Mouse (Mus musculus) erythroblast, adult 5-6 weeks (primary cell): Measurements from ENCODE around the gene Btaf1. TPM values are rescaled to one million over a fixed set of nuclear protein-coding genes. Genes with fewer than 3 reads are reported as not detected.

ENCODE experiments used
- ATAC-seq: replicated peaks from 2 replicates; pipeline ENCODE4 v1.8.0; 2016; ENCODE audit warnings: moderate number of reproducible peaks, mild to moderate bottlenecking, moderate TSS enrichment, inconsistent platforms; ENCODE audit not compliant: poor library complexity, low FRiP score, severe bottlenecking
- total RNA-seq, 2 experiments: library from RNA; stranded (forward) in 1 of 2; stranded (reverse) in 1 of 2; fragments of 150-400 nt in 1 of 2; fragments of 200-764, 138-1000 nt in 1 of 2; gene quantifications; 2 replicates each; pipeline versions ENCODE4 v1.2.3 to v1.2.4; 2015 to 2017; ENCODE audit warnings: low replicate concordance in 2 of 2

Gene Btaf1
- total RNA-seq, 2 experiments from 2014 or later: 43.6 to 117 TPM

DNA sequence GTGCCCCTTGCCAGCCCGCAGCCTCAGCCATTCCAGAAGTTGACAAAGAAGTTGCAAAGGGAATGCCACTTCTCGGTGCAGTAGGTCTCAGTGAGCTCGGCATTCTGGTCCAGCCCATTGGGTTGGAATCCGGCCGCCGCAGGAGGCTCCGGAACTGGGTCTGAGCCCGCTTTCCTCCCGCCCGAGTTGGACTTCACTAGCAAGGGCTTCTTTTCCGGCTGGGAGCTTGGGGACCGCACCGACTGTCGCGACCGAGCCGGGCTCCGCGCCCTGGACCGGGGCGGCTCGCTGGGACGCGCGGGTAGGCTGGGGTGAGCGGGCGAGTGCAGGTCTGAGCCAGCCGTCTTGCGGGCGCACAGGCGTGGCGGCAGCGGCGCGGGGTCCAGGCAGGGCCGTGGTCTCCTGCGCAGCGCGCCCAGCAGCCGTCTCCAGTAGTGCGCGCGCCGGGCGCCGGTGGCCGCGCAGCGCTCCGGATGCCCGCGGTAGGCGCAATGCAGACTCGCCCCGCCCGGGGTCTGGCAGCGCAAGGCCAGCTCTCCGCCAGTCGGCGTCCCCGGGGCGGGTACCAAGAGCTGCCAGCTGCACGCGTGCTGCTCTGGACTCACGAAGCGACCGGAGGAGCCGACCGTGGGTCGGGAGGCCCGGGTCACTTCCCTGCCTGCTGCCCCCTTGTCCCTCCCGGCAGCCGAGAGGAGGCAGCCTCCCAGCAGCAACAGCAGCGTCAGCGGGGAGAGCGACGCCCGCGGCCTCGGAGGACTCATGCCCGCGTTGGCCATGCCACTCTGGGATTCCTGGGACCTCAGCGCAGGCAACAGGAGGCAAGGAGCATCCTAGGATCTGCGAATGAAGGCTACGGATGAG is 7.2 kb upstream of the Btaf1 start:
- peak; percentile 53 for ATAC-seq

DNA sequence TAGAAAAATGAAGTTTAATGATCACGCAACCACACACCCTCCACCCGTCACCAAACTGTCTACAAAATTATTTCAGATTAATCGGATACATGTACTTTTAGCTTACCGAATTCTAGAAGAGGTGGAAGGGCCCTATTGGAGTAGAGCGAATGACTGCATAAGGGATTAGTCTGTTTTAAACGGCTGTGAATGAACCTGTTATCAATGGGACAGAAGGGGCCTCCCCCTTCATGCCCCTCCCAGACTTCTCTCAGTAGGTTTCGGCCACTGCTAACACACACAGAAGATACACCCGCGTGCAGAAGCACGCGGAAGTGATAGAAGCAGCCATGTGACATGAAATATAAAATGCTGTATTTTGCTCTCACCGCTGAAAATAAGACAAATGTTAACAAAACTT is 6.4 kb upstream of the Btaf1 start, which contains the start of gene Fgfbp3:
TSS of gene Fgfbp3 (minus strand) at position 150 of the 400 bp plus-strand sequence.
- no peak for ATAC-seq

DNA sequence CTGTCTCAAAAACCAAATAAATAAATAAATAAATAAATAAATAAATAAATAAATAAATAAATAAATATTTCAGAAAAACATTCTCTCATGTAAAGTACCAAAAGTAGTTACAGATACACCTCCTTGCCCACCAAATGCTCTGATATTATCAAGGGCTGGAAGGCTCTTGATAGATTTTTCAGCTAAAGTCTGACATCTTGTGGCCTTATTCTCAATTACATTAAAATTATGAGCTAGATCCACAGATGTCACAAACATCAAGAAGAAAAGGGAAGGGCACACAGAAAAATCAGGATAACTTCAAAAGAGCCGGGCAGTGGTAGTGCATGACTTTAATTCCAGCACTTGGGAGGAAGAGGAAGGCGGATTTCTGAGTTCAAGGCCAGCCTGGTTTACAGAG is 3.9 kb upstream of the Btaf1 start:
- ATAC-seq: no peak

DNA sequence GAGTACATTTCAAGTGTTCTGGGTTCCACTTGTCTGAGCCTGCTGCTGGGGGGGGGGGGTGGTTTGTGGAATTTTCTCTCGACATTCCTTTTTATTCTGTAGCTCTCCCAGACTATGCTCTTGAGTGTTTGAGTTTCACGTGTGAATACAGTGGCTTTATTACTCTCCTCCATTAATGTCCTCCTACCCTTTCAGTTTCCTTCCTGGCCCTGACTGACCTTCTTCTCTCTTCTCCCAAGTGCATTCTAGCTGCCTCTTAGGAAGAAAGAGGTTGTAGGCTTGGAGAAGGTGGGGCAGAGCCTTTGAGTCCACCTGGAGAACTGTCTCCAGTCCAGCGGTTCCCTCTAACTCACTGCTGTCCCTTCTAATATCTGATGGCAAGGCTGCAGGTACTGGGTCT is 2.9 kb upstream of the Btaf1 start:
- ATAC-seq: no peak

DNA sequence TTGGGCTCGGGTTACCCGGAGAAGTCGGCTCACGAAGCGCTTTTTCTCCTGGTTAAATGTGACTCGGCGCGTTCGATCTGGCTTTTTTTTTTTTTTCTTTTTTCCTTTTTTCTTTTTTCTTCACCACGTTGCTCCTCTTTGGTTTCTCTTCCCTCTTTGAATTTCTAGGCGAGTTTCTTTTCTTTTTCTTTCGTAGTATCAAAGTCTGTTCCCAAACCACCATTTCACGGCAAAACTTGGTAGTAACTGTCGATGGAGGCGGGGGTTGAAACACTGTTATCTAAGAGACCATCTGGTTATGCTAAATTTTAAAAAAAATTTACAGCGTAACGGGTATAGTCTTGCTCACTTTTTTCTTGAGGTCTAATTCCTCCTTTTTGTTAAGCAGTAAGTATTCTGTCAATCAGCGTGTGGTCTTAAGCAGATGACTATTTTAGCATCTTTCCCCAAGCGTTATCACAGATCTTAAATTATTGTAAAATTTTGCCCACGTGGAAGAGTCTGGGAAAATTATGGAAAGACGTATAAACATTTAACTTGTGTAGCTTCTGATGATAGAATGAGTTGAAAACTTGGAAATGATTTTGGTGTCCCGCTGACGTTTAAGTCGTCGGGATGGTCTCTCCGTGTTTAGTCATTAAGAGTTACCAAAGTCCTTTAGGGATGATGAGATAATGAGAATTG is 816 bp downstream of the Btaf1 start:
- ATAC-seq: peak; percentile 61

DNA sequence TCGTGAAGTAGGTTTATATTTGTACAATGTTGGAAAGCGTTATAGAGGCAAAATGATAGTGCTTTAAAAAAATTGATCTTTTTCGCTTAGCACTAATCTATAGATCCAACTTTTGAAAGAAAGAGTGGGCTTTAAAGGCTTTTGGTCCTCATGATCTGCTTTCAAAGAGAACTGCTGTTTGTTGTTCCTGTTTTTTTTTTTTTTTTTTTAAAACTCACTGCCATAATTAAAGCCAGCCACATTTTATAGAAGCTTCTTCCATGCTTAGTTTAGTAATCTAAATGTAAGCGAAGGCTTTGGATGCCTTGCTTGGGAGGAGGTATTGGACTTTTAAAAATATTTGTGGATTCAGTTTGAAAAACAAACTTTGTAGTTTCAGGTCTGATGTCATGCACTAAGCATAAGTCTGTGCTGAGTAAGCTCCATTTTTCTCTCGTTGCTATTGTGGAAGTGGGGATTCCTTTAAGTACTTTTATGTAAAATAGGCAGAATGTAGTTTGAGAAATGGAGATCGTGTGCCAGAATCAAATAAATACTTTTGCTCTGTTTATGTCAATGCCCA is 2.0 kb downstream of the Btaf1 start:
- ATAC-seq: no peak

DNA sequence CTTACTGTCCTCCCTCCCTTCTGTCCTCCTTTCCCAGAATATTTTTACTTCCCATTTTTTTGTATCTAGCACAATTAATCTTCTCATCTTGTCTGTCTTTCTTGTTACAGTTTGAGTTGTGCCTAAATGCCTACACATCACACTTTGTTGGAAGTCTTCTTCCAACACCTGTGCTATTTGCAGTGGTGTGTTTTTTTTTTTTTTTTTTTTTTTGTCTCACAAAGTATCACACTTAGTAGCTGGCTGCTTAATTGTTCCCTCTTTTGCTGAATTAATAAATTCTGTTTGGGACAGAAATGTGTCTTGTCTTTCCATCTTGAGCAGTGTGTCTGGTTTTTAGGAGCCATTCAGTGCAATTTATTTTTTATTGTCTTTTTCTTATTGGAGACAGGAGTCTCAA is 3.9 kb downstream of the Btaf1 start:
- ATAC-seq: no peak

DNA sequence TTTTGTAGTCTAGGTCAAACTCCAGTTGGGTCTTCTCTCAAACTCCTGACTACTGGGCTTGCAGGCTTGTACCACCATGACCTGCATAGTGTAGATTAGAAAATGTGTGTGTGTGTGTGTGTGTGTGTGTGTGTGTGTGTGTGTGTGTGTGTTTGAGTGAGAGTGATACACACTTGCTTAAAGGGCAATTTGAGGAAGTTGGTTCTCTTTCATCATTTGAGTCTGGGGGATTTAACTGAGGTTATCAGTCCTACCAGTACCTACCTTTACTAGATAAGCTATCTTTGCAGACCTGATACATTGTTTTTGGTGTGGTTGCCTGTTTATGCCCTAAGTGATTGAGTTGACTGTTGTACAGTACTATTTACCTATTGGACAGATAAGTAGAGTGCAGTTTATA is 6.2 kb downstream of the Btaf1 start:
- no peak for ATAC-seq

DNA sequence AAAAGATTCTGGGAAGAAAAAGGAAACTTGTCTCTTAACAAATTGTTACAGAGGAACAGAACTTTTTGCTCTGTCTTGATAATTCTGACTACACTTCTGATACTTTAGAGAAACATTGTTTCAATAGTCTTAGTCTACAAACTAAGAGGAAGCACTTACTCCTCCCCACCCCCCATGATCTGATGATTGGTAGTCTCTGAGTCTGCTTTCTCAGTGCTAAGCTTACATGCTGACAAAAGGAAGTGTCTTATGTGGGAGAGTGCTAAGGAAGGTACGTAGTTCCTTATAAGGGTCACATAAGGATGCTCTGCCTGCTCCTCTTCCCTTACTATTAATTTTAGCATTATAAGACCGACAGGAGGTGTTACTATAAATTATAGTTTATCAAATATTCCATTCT is 6.7 kb downstream of the Btaf1 start:
- no peak for ATAC-seq

DNA sequence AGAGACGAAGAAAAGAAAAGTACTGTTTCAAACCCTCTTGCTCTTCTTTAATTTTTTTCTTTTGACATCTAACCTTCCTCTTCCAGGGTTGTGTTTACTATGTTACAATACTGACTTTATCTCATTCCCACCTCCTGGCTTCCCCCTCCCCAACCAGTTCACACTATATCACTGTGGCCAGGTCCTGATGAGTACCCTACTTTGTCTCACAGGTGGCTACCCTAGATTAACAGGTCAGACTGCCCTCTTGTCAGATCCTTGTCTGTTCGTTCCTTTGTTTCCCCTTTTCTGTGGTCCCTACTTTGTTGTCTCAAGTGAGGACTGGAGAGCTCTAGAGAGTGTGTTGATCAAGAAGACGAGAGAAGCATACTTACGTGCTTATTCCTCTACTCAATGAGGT is 10.4 kb downstream of the Btaf1 start:
- no peak for ATAC-seq

DNA sequence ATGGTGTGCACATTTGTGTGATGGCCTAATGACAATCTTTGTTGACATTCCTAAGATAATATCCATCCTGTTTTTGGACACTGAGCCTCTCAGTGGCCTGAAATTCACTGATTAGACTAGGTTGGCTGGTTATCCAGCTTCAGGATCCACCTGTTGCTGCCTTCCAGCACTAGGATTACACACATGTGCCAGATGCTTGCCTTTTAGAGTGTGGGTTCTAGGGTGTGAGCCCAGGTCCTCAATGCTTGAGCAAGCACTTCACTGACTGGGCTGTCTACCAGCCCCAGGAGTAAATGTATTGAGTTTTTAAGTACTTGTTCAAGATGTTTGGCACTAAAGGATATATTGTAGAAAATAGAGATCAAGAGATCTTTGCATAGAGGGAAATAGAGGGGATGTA is 12.1 kb downstream of the Btaf1 start:
- 0 out of 2 replicates have a peak, but pooled peaks have one; percentile 48 for ATAC-seq

DNA sequence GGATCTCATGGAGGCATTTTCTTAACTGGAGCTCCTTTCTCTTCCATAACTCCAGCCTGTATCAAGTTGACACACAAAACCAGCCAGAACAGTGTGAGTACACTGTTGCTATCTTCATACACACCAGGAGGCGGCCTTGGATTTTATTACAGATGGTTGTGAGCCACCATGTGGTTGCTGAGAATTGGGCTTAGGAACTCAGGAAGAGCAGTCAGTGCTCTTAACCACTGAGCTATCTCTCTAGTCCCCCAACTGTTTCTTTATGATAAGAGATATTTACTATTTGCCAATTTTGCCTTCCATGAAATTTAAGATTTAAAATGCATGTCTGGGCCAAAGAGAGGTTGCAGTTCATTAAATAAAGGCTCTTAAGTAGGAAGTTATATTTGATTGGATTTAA is 14.2 kb downstream of the Btaf1 start:
- peak; percentile 67 for ATAC-seq

DNA sequence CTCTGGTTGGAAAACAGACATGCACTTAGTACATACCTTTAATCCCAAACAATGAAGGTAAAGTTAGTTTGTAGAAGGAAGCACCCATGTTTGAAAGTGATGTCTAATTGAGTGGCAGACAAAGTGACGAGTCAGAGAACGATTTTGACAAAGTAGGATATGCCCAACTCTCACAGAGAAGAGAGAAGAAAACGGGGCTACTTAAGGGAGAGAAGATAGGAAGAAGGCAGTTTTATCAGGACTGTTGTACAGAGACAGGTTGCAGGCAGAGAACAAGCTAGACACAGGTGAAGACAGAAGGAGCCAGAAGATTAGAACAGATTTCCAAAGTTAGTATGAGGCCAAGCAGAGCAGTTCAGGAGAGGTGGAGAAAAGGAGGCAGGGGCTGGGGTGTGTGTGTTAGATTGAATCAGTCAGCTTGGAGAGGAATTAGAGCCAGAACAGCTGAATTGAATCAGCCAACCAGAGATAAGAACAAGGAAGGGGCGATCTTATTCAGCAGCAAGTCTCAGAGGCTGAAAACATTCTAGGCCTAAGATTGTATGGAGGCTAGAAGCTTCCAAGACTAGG is 27.8 kb downstream of the Btaf1 start:
- no peak for ATAC-seq

DNA sequence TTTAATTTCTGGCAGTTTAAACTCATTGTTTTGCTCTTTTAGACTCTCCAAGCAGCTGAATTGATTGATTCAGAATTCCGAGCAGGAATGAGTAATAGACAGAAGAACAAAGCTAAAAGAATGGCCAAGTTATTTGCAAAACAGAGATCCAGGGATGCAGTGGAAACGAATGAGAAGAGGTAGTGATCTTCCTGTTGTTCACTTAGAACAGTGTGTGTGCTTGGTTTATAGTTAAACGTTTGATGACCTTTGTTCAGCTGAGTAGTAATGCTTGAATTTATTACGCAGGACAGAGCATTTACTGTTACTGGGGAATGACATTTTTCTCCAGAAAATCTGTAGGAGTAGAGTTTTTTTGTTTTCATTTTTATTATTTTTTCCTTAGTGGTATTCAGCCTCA is 32.5 kb downstream of the Btaf1 start:
- no peak for ATAC-seq

DNA sequence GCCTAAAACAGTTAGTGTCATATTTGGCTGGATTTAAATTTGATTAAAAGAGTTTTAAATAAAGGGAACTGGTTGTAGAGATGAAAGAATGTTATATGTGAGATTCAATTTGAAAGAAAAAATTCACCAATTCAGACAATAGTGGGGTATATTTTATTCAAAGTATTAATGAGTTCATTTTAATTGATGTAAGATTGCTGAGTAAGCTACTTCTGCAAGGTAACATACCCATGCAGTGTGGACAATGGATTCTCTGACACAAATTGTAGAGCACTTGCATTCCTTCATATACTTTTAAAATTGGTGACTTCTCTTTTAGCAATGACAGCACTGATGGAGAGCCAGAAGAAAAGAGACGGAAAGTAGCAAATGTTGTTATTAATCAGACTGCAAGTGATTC is 35.4 kb downstream of the Btaf1 start:
- ATAC-seq: no peak

DNA sequence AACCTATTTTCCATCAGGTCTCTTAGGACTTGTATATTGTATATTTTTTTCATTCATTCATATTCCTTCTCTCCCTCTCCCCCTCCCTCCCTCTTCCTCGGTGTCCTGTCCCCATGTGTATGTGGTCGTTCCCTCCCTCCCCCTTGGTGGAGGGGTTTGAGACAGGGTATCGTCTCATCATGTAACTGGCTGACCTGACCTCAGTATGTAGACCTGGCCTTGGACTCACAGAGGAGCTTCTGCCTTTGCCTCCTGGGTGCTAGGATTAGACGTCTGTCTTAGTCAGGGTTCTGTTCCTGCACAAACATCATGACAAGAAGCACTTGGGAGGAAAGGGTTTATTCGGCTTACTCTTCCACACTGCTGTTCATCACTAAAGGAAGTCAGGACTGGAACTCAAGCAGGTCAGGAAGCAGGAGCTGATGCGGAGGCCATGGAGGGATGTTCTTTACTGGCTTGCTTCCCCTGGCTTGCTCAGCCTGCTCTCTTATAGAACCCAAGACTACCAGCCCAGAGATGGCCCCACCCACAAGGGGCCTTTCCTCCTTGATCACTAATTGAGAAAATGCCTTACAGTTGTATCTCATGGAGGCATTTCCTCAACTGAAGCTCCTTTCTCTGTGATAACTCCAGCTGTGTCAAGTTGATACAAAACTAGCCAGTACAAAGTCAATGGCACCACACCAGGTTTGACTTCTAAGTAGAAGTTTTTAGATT is 36.8 kb downstream of the Btaf1 start:
- ATAC-seq: peak; percentile 49; the same call in 1 of the 2 replicates

DNA sequence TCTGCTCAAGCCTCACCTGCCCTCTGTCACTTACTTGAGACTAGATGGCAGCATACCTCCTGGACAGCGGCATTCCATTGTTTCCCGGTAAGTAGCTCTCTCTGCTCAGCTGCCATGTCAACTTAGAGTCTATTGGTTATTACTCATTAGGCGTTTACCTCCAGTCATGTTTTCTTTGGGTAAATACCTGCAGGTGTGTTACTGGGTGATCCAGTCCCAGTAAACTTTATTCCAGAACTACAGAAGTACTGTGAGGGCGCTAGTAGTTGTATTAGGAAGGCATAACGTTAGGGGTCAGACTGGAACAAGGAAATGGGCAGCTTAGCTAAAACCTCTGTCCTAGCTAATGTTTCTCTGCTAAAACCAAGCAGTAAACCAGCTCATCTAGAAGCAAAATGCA is 78.7 kb downstream of the Btaf1 start:
- no peak for ATAC-seq

DNA sequence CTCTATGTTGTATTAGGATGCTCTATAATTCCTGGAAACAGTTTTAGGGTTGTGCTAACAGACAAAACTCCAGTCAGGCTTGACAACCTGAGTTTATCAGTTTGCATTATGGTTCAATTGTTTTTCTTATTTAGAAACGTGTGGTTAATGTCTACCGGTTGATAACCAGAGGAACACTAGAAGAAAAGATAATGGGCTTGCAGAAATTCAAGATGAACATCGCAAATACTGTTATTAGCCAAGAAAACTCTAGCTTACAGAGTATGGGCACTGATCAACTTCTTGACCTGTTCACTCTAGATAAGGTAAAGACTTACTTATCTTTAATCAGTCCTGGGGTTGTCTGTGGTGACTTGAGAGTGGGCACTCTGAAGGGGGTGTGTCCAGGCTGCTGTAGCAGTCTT is 84.0 kb downstream of the Btaf1 start:
- ATAC-seq: 0 out of 2 replicates have a peak, but pooled peaks have one; percentile 14

DNA sequence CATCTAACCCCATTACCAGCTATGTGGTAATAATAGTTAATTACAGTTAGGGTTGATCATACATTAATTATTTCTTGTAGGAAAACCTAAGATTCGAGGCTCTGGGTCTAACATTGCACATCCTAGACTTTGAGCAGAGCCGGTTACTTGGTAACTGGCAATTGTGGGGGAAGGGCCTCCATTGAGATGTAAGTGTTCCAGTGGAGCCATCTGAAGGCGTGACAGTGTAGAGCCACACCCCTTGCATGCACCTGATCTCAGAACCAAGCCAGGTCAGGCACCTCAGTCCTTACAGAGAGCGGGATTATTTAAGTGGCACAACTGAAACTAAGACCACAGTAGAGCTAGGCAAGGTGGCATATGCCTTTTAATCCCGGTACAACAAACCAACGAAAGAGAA is 87.6 kb downstream of the Btaf1 start:
- no peak for ATAC-seq
